Mouse (Mus musculus) mouse embryonic stem cell (cell line): Measurements from ENCODE around the gene Shoc2.
"Not testable (repeated sequence)": the region's sequence is repeated elsewhere in the genome, so short reads cannot be mapped to it uniquely, and the experiment has no call there.

ENCODE experiments used
- in situ Hi-C, 2 experiments: fragments of 300-500 bp; cut with MboI; formaldehyde crosslinking; loops; 1 replicate in 1 of 2; 3 replicates in 1 of 2; pipeline ENCODE4 v1.14.3; 2019 to 2020; ENCODE audit warnings: low sequenced_read_pairs in 2 of 2, low pct_unique_long_range_greater_than_20kb in 1 of 2, mixed read lengths in 1 of 2; ENCODE audit not compliant: unreplicated experiment in 1 of 2

Gene Shoc2

DNA sequence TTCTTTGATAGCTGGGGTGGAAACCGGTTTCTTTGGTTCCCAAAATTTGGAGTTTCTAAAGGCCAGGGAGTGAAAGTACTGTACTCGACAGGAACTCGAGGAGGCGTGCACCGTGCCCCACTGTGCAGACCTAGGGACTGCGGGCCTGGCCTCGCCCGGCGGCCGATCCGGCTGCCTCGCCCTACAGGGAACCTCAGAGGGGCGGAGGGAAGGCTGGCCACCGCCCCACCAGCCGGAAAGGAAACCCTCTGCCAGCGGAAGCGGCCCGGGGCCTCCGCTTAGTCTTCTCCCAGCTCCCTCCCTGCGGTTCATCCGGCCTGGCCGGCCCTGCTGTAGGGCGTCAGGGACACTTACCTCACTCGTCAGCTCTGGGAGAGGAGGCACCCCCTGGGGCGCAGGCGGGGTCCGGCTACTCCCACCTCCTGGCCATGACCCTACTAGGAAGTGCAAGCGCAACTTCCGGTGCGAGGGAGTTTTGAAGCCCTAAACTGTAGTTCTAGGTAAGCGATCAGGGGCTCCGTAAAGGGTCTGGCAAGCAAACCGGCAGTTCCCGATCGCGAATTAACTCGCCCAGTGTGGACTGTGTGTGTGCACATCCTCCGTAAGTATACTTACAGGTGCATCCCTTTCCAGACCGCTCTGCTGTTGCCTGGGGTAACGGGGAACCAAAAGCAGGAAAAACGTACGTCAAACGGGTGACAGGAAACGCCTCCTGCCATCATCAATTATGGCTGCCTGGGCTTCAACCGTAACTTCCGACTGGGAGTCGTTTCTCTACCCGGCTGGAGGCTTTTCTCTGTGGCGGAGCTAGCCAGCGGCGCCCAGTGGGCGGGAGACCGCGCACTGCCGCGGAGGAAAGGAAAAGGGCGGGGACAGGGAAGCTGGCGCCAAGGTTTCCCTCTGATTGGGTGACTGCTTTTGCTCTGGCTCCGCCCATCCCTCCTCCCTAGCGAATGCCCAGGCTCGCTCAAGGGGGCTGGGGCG, at the start of gene Shoc2, which contains the start of gene Bbip1:
Shoc2 (plus strand) TSS at position 505 of the 984 bp plus-strand sequence.
Bbip1 (minus strand) TSS at position 826 of the 984 bp plus-strand sequence.
- in situ Hi-C loops = no loop called here

DNA sequence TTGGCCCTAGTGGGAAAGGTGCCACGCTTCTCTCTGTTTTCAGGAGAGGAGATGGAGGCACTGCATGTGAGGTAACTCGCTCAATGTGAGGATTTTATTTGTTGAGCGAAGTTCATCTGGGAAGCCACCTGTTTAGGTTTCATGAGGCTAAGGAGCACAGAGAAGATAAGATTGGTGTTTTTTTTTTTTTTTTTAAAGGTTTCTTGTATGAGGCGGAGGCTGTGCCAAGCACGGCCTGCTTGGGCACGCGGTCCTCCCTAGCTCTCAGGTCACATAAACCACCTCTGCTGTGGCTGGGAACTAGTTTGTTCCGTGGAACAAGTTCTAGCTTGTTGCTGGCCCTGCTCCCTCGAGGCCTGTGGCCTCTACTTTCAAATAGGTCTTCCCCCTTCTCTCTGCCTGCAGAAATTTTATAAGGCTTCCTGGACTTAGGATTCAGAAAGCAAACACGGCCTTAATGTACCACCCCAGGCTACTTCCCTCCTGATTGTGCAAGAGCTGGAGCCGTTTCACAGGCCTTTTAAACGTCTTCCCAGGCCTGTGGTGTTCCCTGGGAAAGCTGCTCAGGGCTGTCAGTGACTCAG, 49.5 kb upstream of the Shoc2 start:
- in situ Hi-C loops = no loop called here

DNA sequence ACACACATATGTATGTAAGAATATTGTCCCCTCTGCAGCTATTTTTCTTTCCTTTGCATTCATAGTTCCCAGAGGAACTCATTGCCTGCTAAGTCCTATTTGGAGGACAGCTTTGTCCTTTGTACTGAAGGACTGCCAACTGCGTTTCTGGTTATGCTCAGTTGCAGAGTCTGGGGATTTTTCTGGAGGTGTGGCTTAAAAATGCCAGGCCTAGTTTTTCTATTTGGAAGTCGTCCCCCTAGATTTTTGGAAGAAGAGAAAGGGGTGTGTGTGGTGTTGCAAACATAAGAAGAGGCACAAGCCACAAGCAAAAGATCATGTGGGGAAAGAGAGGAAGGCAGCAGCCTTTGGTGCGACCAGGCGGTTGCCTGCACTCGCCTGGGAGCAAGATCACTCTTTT, 46.1 kb upstream of the Shoc2 start:
- in situ Hi-C loops = no loop called here

DNA sequence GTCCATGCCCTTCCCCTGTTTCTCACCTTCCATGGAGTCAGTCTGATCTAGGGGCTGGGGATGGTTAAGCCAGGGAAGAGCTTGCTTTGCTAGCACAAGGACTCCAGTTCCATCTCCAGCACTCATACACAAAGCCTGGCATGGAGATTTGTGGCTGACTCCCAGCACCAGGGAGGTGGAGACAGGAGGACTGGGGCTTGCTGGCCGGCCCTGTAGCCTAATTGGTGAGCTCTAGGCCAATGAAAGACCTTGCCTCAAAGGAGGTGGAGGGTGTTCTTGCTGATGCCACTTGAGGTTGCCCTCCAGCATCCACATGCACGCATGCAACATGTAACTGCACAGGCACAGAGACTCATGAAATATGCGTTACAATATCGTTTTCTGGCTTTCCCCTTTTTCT, 45.6 kb upstream of the Shoc2 start:
- in situ Hi-C loops = no loop called here

DNA sequence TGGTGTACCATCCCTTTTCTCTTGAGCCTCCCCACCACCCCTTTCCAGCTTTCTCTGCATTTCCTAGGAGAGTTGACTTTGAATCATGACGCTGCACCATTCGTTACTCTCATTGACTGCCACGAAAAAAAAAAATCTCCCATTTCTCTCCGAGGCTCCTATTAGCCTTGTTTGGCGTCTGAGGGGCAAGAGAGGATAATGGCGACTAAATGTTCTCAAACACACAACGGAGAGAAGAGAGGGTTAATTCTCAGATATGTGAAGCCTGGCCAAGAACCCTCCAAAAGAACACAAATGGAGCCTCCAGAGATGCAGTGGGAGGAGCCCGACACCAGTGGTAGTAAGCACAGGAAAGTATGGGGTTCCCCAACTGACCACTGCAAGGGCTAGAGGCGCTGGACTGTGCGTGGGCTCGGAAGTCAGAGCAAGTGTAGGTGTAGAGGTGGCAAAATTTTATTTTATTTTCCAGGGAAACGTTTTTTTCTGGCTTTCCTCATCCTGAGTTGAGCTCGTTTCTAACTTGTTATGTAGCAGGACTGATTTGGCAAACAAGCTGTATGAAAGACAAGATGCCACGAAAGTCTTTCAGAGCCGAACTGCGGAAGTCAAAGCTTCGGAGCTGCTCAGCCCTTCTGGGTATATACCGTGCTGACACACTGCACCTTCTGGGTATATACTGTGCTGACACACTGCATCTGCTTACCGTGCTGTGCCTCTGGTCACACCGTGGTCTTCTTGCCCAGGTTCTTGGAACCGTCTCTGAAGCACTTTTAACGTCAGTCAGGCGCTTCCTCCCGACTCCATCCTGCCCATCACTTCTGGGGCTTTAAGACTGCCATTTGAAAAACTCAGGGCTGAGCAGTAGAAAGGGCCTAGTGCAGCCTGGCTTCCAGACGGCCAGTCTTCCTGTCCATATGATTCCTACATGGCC, 44.9 kb upstream of the Shoc2 start:
- in situ Hi-C loops = no loop called here

DNA sequence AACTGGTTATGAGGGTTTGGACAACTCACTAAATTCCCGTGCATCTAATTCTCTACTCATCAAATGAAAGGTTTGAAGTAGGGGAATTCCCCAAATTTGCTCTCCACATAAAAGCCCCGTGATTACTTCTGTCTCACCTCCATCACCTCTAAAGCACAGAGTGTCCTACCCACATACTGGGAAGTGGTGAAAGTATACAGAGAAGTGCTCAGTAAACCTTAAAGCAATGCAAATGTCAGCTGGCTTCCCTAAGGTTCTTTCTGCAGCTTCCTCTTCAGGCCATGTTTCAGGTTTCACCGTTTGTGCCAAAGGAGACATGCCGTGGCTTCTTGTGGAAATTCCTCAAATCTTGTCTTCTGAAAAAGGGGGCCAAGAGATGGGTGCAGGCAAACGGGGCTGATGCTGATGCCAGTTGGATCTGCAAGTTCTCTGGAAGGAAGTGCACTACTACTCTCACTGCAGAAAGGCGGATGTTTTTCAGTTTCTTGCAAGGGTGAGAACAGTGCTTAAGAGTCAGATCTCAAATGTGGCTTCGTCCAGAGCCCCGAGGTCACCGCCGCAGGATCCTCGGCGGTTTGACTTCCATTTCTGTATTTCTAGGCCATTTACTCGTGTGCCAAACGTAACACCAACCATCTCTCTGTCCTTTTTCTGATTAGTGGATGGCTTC, 44.0 kb upstream of the Shoc2 start:
- in situ Hi-C loops = no loop called here

DNA sequence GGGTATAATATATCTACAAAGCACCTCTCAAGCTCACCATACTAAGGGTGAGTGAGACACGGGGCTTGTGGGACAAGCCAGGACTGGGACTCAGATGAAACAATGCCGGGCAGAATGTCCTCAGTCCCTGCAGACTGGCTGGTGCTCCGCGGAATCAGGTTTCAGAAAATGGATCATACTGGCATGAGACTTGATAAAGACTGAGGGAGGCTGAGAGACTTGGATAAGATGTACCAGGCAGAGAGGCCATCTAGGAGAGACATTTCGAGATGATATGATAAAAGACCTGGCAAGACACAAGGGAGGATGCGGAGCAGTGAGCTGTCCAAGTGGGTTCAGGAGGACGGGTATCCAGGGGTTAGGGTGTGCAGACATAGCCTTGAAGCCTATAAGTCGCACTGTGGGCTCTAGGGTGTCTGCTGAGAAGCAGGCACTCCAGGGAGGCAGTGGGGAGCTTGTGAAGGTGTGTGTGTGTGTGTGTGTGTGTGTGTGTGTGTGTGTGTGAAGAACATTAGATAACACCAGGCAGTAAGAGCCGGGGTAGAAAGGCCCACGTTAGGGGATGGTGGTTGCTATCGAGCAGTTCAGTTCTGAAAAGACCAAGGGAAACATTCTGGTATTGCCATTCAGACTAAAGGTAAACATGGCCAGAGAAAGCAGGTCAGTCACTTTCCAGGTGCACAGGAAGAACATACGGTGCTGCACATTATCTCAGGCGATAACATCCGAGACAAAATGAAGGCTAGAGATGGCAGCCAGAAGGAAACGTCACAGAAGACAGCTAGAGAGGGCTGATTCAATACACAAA, 42.0 kb upstream of the Shoc2 start:
- in situ Hi-C loops = no loop called here

DNA sequence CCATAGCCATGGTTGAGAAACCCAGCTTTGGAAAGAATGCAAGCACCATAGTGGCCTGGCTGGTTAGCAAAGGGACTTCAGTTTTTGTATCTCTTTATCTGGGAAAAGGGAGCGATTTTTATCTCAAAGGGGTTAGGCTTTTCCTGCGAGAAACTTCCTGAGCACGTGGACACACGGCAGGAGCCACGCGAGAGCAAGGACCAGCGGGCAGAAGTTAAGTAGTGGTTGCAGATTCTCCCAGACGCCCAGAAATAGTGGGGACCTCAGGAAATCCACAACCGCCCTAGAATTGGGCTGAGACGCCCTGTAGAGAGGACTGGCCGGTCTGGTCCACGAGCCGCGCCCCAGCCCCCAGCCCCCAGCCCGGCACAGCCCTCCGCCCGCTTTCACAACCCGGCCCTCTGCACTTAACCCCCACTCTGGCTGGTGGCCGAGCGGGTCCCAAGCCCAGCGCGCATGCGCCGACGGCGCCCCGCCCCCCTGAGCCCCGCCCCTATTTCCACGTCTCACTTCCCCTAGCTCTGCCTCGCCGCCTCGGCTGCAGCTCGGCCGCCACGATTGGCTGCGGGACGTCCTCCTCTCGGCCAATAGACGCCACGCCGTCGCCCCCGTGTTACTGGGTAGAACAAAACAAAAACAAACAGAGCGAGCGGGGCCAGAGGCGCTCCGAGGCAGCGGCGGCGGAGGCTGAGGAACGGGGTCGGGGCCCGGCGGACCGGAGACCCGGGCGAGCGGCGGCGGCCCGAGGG, 41.2 kb upstream of the Shoc2 start:
- in situ Hi-C loops = no loop called here

DNA sequence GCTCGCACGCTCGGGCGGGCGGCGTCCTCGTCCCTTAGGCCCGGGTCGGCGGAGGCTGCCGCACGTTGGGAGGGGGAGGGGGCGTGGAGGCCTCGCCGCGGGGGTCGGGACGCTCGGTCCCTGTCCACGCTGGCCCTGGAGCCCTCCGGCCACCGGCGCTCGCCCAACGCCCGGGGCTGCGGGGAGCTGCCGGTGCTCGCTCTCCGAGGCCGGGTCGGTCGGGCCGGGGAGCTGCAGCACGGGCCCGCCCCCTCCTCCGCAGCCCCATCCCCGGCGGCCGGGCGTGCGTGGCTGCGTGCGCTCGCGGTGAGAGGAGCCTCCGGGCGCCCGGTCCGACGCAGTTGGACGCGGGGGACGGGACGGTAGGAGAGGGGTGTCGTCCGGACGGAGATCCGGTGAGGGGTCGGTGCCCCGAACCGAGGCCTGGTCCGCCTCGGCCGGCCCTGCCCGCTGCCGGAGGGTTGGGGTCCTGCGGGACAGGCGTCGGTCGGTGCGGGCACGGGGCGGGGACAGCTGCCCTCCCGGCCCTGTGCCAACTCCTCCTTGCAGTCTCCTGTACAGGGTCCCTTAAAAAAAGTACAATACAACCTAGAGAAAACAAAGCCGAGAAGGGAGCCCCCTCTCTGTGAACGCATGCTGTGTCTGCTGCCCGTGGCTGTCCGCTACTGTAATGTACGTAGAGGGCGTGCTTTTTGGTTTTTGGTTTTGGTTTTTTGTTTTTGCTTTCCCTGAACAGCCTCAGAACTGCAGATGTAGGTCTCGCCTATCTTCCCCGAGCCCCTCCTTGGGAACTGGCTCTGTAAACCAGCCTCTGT, 40.4 kb upstream of the Shoc2 start:
- in situ Hi-C loops = no loop called here

DNA sequence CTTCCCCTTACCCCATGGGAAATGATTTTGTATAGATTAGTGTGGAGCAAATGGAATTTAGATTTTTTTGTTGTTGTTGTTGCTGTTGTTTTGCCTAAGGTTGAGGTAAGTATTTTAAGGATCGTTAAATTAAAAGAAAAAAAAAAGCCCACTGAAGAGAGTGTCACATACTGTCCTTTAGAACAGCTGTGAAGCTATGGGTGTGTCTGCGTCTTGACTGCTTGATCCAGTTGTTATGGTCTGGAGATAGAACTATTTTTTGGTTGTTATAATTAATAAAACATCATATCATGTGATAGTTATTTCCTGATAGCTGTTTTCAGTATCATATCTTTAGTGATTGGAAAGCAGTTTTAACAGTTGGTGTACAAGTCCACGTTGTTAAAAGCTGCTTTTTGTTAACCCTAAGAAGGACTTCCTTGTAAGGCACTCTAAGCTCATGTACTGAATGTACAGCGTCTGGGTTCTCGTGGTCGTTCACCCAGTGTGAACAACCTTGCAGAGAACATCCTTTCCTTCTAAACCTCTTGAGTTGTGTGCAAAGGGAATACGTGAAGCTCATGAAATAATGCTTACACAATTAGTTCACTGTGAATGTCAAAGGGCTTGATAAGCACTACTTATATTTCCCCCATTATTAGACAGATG, 39.1 kb upstream of the Shoc2 start:
- in situ Hi-C loops = no loop called here

DNA sequence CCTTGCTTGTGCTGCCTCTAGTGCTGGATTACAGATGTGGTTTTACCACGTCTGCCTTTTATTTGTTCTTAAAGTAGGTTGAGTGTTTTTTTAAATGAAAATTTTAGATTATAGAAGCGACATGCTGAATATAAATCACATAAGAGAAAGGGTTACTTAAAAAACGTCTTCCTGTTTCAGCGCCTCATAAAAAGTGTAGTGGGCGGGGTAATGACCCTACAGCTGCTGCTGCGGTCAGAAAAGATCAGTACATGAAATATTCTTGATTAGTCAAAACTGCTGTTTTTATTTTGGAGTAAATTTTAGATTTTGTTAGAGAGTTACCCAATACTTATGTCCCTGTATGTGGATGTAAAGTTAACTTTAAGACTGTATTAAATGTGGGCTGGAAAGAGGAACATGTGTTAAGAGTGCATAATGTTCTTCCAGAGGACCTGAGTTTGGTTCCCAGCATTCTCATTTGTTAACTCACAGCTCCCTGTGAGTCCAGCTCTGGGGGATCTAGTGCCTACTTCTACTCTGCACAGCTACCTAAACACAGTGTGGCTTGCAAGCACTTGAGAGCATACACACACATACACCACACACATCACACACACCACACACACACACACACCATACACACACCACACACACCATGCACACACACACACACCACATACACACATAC, 37.9 kb upstream of the Shoc2 start:
- in situ Hi-C loops = no loop called here

DNA sequence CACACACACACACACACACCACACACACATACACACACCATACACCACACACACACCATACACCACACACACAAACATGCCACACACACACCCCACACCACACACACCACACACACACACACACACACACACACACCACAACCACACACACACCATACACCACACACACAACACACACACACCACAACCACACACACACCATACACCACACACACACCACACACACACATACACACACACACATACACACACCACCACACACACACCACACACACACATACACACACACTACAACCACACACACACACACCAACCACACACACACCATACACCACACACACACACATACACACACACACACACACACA, 37.4 kb upstream of the Shoc2 start:
- in situ Hi-C loops = not testable (repeated sequence)

DNA sequence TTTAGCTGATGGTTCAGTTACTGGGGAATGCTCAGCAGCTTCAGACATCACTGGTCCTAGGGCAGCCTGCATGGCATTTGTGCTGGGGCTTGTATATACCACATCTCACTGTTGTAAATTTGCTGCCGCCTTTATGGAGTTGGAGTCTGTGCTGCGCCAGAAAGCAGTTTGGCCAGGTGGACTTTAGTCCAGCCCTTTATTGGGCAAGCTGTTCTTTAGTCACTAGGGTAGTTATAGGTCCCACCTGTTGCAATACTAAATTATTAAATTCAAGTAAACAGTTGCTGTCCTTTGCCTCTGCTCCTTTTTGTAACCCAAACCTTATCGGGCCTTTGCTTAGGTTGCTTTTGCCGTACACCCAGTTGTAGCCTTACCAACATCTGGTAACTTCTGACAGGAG, 29.2 kb upstream of the Shoc2 start:
- in situ Hi-C loops = loop anchor here in 1 of 2 experiments (10.0 kb wide), 1 partner anchor 140 kb away; no protein-coding TSS in a partner anchor

DNA sequence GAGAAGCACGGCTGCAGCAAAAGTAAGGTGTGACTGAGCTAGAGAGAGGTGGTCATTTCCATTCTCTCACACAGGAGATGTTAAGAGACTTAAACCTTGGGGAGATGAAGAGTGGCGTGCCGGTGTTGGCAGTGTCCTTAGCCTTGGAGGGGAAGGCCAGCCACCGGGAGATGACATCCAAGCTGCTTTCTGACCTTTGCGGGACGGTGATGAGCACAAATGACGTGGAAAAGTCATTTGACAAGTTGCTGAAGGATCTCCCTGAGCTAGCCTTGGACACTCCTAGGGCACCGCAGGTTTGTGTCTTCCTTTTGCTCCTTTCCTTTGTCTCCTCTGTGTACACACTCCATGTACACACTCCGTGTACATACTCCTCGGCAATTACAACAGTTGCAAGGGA, 24.6 kb upstream of the Shoc2 start:
- in situ Hi-C loops = loop anchor here in 1 of 2 experiments (10.0 kb wide), 1 partner anchor 145 kb away; no protein-coding TSS in a partner anchor

DNA sequence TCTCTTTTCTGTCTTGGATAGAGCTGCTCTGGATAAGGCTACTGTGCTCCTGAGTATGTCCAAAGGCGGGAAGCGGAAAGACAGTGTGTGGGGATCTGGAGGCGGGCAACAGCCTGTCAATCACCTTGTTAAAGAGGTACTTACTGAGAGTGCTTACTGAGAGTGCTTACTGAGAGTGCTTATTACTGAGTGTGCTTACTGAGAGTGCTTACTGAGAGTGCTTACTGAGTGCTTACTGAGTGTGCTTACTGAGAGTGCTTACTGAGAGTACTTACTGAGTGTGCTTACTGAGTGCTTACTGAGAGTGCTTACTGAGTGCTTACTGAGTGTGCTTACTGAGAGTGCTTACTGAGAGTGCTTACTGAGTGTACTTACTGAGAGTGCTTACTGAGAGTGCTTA, 22.1 kb upstream of the Shoc2 start:
- in situ Hi-C loops = not testable (repeated sequence)
